Mouse (Mus musculus): ENCODE measurements at regions not wholly inside any gene's neighbourhood (a gene's known extent, or its start where the extent isn't known, plus 50 kb on each side); places are given as distances from the start of the nearest gene placed in this dataset.
A peak's percentile ranks its signal among the peaks of the same experiment; 100 is the strongest.

GRCm38 (mm10) chr8:79505381-79505780, 106.1 kb upstream of the Smad1 start:
- Histone ChIP-seq H3K4me1 (no peaks in the 10 kb centered on the region), H3K4me3 (no peak overlapping the region), H3K27me3 (ENCODE audit: low read depth, poor library complexity, severe bottlenecking) (no peaks in the 10 kb centered on the region), H3K36me3 (no peaks in the 10 kb centered on the region), H3K27ac (no peak overlapping the region), H3K9me3 (replicated peaks) (no peaks in the 10 kb centered on the region)
- WGBS = 83% methylated on average over 5 of the region's 5 CpGs
- no peak for DNase-seq (ENCODE audit: low spot score)

- H3K9me3 ChIP-seq (replicated peaks) = no peaks in the 10 kb centered on the region
- no peak for DNase-seq (ENCODE audit: low spot score)
- no peak overlapping the region for H3K27ac ChIP-seq
- no peak overlapping the region for H3K4me3 ChIP-seq
- no peaks in the 10 kb centered on the region for H3K4me1 ChIP-seq
- H3K36me3 ChIP-seq = no peaks in the 10 kb centered on the region
- H3K27me3 ChIP-seq (ENCODE audit: low read depth, poor library complexity, severe bottlenecking) = no peaks in the 10 kb centered on the region
- WGBS = 85% methylated on average over 2 of the region's 2 CpGs
Observed at GRCm38 (mm10) chr8:79503906-79504305, 104.6 kb upstream of the Smad1 start.

- Histone ChIP-seq H3K4me1 (peaks cover 6% of the 10 kb centered on the region), H3K4me3 (no peak overlapping the region), H3K27me3 (ENCODE audit: low read depth, poor library complexity, severe bottlenecking) (no peaks in the 10 kb centered on the region), H3K9me3 (replicated peaks) (no peaks in the 10 kb centered on the region), H3K36me3 (no peaks in the 10 kb centered on the region), H3K27ac (no peak overlapping the region)
- WGBS = 86% methylated on average over 4 of the region's 4 CpGs
- DNase-seq (ENCODE audit: low spot score) = no peak
Observed at GRCm38 (mm10) chr8:79502062-79502461, 102.7 kb upstream of the Smad1 start.

GRCm38 (mm10) chr8:79501238-79501637, 101.9 kb upstream of the Smad1 start:
- 92% methylated on average over 11 of the region's 11 CpGs for WGBS
- H3K27me3 ChIP-seq (ENCODE audit: low read depth, poor library complexity, severe bottlenecking) = no peaks in the 10 kb centered on the region
- no peaks in the 10 kb centered on the region for H3K9me3 ChIP-seq (replicated peaks)
- no peaks in the 10 kb centered on the region for H3K36me3 ChIP-seq
- no peak overlapping the region for H3K4me3 ChIP-seq
- H3K4me1 ChIP-seq = peaks cover 6% of the 10 kb centered on the region
- no peak overlapping the region for H3K27ac ChIP-seq
- DNase-seq (ENCODE audit: low spot score) = no peak

GRCm38 (mm10) chr8:79499258-79499657, 99.9 kb upstream of the Smad1 start:
- DNase-seq (ENCODE audit: low spot score) = no peak
- Histone ChIP-seq H3K27ac (no peak overlapping the region), H3K27me3 (ENCODE audit: low read depth, poor library complexity, severe bottlenecking) (no peaks in the 10 kb centered on the region), H3K4me1 (peaks cover 6% of the 10 kb centered on the region), H3K4me3 (no peak overlapping the region), H3K9me3 (replicated peaks) (no peaks in the 10 kb centered on the region), H3K36me3 (no peaks in the 10 kb centered on the region)
- WGBS = 92% methylated on average over 2 of the region's 2 CpGs

GRCm38 (mm10) chr8:79498611-79499010, 99.3 kb upstream of the Smad1 start:
- no peak overlapping the region for H3K27ac ChIP-seq
- H3K4me1 ChIP-seq = peaks cover 6% of the 10 kb centered on the region
- no peak for DNase-seq (ENCODE audit: low spot score)
- H3K4me3 ChIP-seq = no peak overlapping the region
- no peaks in the 10 kb centered on the region for H3K27me3 ChIP-seq (ENCODE audit: low read depth, poor library complexity, severe bottlenecking)
- no peaks in the 10 kb centered on the region for H3K9me3 ChIP-seq (replicated peaks)
- no peaks in the 10 kb centered on the region for H3K36me3 ChIP-seq
- 91% methylated on average over 2 of the region's 2 CpGs for WGBS

- peaks cover 9% of the 10 kb centered on the region; the same call in 1 of the 2 replicates for H3K4me1 ChIP-seq
- no peak overlapping the region for H3K27ac ChIP-seq
- no peaks in the 10 kb centered on the region for H3K27me3 ChIP-seq (ENCODE audit: low read depth, poor library complexity, severe bottlenecking)
- H3K36me3 ChIP-seq = no peaks in the 10 kb centered on the region
- 73% methylated on average over 10 of the region's 10 CpGs for WGBS
- no peak overlapping the region for H3K4me3 ChIP-seq
- no peak for DNase-seq (ENCODE audit: low spot score)
- H3K9me3 ChIP-seq (replicated peaks) = no peaks in the 10 kb centered on the region
Observed at GRCm38 (mm10) chr8:79491156-79491698, 91.9 kb upstream of the Smad1 start.

- no peak for DNase-seq (ENCODE audit: low spot score)
- no peak overlapping the region for H3K27ac ChIP-seq
- H3K9me3 ChIP-seq (replicated peaks) = no peaks in the 10 kb centered on the region
Observed at GRCm38 (mm10) chr8:79490739-79491138, 91.4 kb upstream of the Smad1 start.

GRCm38 (mm10) chr8:79488861-79489260, 89.5 kb upstream of the Smad1 start:
- Histone ChIP-seq H3K27ac (no peak overlapping the region), H3K27me3 (ENCODE audit: low read depth, poor library complexity, severe bottlenecking) (no peaks in the 10 kb centered on the region), H3K4me3 (no peak overlapping the region), H3K4me1 (peaks cover 9% of the 10 kb centered on the region; the same call in 1 of the 2 replicates), H3K9me3 (replicated peaks) (no peaks in the 10 kb centered on the region), H3K36me3 (no peaks in the 10 kb centered on the region)
- DNase-seq (ENCODE audit: low spot score) = no peak
- WGBS = 70% methylated on average over 2 of the region's 2 CpGs

More at GRCm38 (mm10) chr8:79490739-79491138, 91.4 kb upstream of the Smad1 start:
- peaks cover 9% of the 10 kb centered on the region; the same call in 1 of the 2 replicates for H3K4me1 ChIP-seq
- no peak overlapping the region for H3K4me3 ChIP-seq
- no peaks in the 10 kb centered on the region for H3K27me3 ChIP-seq (ENCODE audit: low read depth, poor library complexity, severe bottlenecking)
- WGBS = 62% methylated on average over 4 of the region's 4 CpGs
- H3K36me3 ChIP-seq = no peaks in the 10 kb centered on the region

GRCm38 (mm10) chr8:79487597-79487996, 88.3 kb upstream of the Smad1 start:
- Histone ChIP-seq H3K9me3 (replicated peaks) (no peaks in the 10 kb centered on the region), H3K4me3 (no peak overlapping the region), H3K27me3 (ENCODE audit: low read depth, poor library complexity, severe bottlenecking) (no peaks in the 10 kb centered on the region), H3K36me3 (no peaks in the 10 kb centered on the region), H3K4me1 (peaks cover 5% of the 10 kb centered on the region; the same call in 1 of the 2 replicates), H3K27ac (no peak overlapping the region)
- whole genome bisulfite sequencing = 88% methylated on average over 6 of the region's 6 CpGs
- DNase-seq (ENCODE audit: low spot score) = peak; percentile 27

GRCm38 (mm10) chr8:79479326-79479725, 80.0 kb upstream of the Smad1 start:
- WGBS = 93% methylated on average over 8 of the region's 8 CpGs
- Histone ChIP-seq H3K36me3 (no peaks in the 10 kb centered on the region), H3K4me1 (no peaks in the 10 kb centered on the region), H3K27ac (no peak overlapping the region), H3K27me3 (ENCODE audit: low read depth, poor library complexity, severe bottlenecking) (no peaks in the 10 kb centered on the region), H3K4me3 (no peak overlapping the region), H3K9me3 (replicated peaks) (no peaks in the 10 kb centered on the region)
- DNase-seq (ENCODE audit: low spot score) = peak; percentile 8

GRCm38 (mm10) chr8:79476012-79476411, 76.7 kb upstream of the Smad1 start:
- Histone ChIP-seq H3K27ac (no peak overlapping the region), H3K27me3 (ENCODE audit: low read depth, poor library complexity, severe bottlenecking) (no peaks in the 10 kb centered on the region), H3K9me3 (replicated peaks) (no peaks in the 10 kb centered on the region), H3K4me3 (no peak overlapping the region), H3K4me1 (no peaks in the 10 kb centered on the region), H3K36me3 (no peaks in the 10 kb centered on the region)
- WGBS = 87% methylated on average over 5 of the region's 5 CpGs
- peak; percentile 5 for DNase-seq (ENCODE audit: low spot score)

GRCm38 (mm10) chr8:79474679-79475078, 75.4 kb upstream of the Smad1 start:
- DNase-seq (ENCODE audit: low spot score) = peak; percentile 15
- no peaks in the 10 kb centered on the region for H3K4me1 ChIP-seq
- WGBS = 81% methylated on average over 8 of the region's 8 CpGs
- H3K4me3 ChIP-seq = no peak overlapping the region
- H3K9me3 ChIP-seq (replicated peaks) = no peaks in the 10 kb centered on the region
- no peak overlapping the region for H3K27ac ChIP-seq
- no peaks in the 10 kb centered on the region for H3K36me3 ChIP-seq
- H3K27me3 ChIP-seq (ENCODE audit: low read depth, poor library complexity, severe bottlenecking) = no peaks in the 10 kb centered on the region

- Histone ChIP-seq H3K36me3 (no peaks in the 10 kb centered on the region), H3K4me3 (no peak overlapping the region), H3K4me1 (peaks cover 7% of the 10 kb centered on the region), H3K27me3 (ENCODE audit: low read depth, poor library complexity, severe bottlenecking) (no peaks in the 10 kb centered on the region), H3K27ac (no peak overlapping the region), H3K9me3 (replicated peaks) (no peaks in the 10 kb centered on the region)
- DNase-seq (ENCODE audit: low spot score) = no peak
Observed at GRCm38 (mm10) chr8:79452101-79452500, 52.8 kb upstream of the Smad1 start.
